Mouse (Mus musculus): ENCODE measurements around the gene Mctp2. TPM values are rescaled to one million over a fixed set of nuclear protein-coding genes. Genes with fewer than 3 reads are reported as not detected.

The Mctp2 gene
- polyA plus RNA-seq, 1 experiment from 2014 or later: 0.76 TPM

DNA sequence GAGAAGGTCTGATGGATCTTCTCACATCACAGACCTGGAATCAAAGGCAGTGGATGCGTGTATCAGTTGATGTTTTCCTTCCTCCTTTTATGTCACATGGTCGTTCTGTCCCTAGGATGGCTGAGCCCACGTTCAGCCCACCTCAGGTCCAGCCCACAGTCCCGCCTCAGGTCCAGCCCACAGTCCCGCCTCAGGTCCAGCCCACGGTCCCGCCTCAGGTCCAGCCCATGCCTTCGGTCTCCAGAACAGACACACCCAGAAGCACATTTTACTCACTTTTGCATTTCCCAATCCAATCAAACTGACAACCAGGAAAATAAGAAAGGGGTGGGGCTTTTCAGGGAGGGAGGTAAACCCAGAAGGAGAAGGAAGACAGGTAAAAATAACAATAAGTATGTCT, 5.2 kb upstream of the Mctp2 start:
- H3K9me3 ChIP-seq (ENCODE audit: control insufficient read depth, low read length): no peaks in the 10 kb centered on the region
- H3K4me1 ChIP-seq (ENCODE audit: control insufficient read depth, insufficient read depth, low read length): no peaks in the 10 kb centered on the region
- no peak overlapping the region for H3K9ac ChIP-seq (ENCODE audit: low read length)
- no peak for ATAC-seq (ENCODE audit: insufficient number of reproducible peaks, low FRiP score, low TSS enrichment, low read depth)
- WGBS: 52% methylated on average over 8 of the region's 8 CpGs
- H3K27ac ChIP-seq (replicated peaks; ENCODE audit: low read depth, low read length): no peak overlapping the region
- H3K4me3 ChIP-seq (ENCODE audit: low read depth, low read length): no peak overlapping the region
- H3K4me2 ChIP-seq (ENCODE audit: low read depth, severe bottlenecking): no peak overlapping the region
- no peaks in the 10 kb centered on the region for H3K36me3 ChIP-seq (ENCODE audit: control insufficient read depth, insufficient read depth, low read length)
- no peak for DNase-seq (ENCODE audit: low spot score)
- H3K27me3 ChIP-seq (ENCODE audit: control insufficient read depth, insufficient read depth, low read length): no peaks in the 10 kb centered on the region

DNA sequence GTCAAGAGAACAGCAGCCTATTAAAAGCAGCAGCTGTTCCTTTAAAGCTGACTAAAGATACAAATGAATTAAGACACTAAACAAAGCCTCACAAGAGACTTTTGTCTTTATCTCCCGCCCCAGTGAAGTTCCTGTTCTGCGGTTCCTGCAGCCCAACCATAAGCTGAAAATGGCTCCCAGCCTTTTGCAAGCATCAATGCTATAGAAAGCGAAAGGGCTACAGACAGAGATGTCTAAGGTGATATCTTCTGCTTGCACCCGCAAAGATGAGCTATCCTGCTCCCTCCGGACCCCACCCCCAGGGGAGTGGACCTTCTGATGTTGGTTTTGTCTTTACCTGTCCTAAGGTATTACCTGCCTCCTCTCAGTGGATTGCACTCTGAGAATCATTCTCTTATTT, 1.7 kb upstream of the Mctp2 start:
- Histone ChIP-seq H3K27ac (replicated peaks; ENCODE audit: low read depth, low read length) (no peak overlapping the region), H3K36me3 (ENCODE audit: control insufficient read depth, insufficient read depth, low read length) (no peaks in the 10 kb centered on the region), H3K4me2 (ENCODE audit: low read depth, severe bottlenecking) (no peak overlapping the region), H3K9me3 (ENCODE audit: control insufficient read depth, low read length) (no peaks in the 10 kb centered on the region), H3K4me3 (ENCODE audit: low read depth, low read length) (no peak overlapping the region), H3K4me1 (ENCODE audit: control insufficient read depth, insufficient read depth, low read length) (peaks cover 3% of the 10 kb centered on the region; the same call in 1 of the 2 replicates), H3K9ac (ENCODE audit: low read length) (no peak overlapping the region), H3K27me3 (ENCODE audit: control insufficient read depth, insufficient read depth, low read length) (0 out of 2 replicates have a peak, but pooled peaks cover 5% of the 10 kb centered on the region)
- ATAC-seq (ENCODE audit: insufficient number of reproducible peaks, low FRiP score, low TSS enrichment, low read depth) (no peak), DNase-seq (ENCODE audit: low spot score) (no peak)
- WGBS: 89% methylated on average over 5 of the region's 5 CpGs

DNA sequence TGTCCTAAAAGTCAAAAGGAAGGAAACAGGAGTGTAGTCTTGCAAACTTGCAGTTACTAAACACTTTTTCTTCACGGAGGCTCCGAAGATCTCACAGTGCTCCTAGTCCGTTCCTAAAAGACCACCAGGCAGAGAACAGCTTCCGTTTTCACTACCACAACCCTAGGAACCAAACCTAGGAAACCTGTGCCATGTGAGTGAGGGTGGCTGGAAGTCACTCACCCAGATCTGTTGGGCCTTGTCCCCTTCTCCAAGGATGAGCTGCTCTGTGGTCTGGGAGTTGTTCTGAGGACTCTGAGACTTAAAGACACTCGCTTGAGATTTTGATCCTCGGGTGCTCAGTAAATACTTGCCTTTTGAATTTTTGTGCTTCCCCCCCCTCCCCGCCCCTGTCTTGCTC, 439 bp upstream of the Mctp2 start:
- WGBS: 4% methylated on average over 7 of the region's 7 CpGs
- no peak for DNase-seq (ENCODE audit: low spot score)
- ATAC-seq (ENCODE audit: insufficient number of reproducible peaks, low FRiP score, low TSS enrichment, low read depth): no peak

DNA sequence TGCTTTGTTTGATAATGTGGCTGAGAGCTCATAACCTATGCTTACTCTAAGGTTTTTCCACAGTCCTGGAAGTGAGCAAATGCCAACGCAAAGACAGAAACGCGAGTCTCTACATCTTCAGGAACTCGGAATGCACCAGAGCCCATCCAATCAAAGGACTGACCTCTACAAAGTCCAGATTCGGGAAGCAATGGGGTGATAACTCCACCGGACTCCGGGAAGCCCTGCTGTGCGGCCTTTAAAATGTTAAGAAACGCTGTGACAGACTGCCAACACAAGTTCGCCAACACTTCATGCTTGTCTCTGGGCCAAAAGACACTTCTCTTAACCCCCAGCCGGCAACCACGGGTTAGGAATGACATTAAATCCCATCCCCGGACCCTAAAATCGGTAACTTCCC, 437 bp downstream of the Mctp2 start:
- Histone ChIP-seq H3K27me3 (ENCODE audit: control insufficient read depth, insufficient read depth, low read length) (0 out of 2 replicates have a peak, but pooled peaks cover 5% of the 10 kb centered on the region), H3K9me3 (ENCODE audit: control insufficient read depth, low read length) (no peaks in the 10 kb centered on the region), H3K4me1 (ENCODE audit: control insufficient read depth, insufficient read depth, low read length) (peaks cover 3% of the 10 kb centered on the region; the same call in 1 of the 2 replicates), H3K36me3 (ENCODE audit: control insufficient read depth, insufficient read depth, low read length) (no peaks in the 10 kb centered on the region), H3K9ac (ENCODE audit: low read length) (peak overlapping the region; percentile 43; the same call in 1 of the 2 replicates), H3K27ac (replicated peaks; ENCODE audit: low read depth, low read length) (no peak overlapping the region), H3K4me3 (ENCODE audit: low read depth, low read length) (peak overlapping the region; percentile 41), H3K4me2 (ENCODE audit: low read depth, severe bottlenecking) (peak overlapping the region; percentile 98)
- ATAC-seq (ENCODE audit: insufficient number of reproducible peaks, low FRiP score, low TSS enrichment, low read depth): no peak
- WGBS: 2% methylated on average over 14 of the region's 14 CpGs
- peak; percentile 22 for DNase-seq (ENCODE audit: low spot score)

More for the DNA sequence above, 439 bp upstream of the Mctp2 start:
- H3K27ac ChIP-seq (replicated peaks; ENCODE audit: low read depth, low read length): no peak overlapping the region
- H3K9me3 ChIP-seq (ENCODE audit: control insufficient read depth, low read length): no peaks in the 10 kb centered on the region
- no peaks in the 10 kb centered on the region for H3K36me3 ChIP-seq (ENCODE audit: control insufficient read depth, insufficient read depth, low read length)
- H3K4me3 ChIP-seq (ENCODE audit: low read depth, low read length): peak overlapping the region; percentile 41
- H3K4me2 ChIP-seq (ENCODE audit: low read depth, severe bottlenecking): peak overlapping the region; percentile 98
- 0 out of 2 replicates have a peak, but pooled peaks cover 5% of the 10 kb centered on the region for H3K27me3 ChIP-seq (ENCODE audit: control insufficient read depth, insufficient read depth, low read length)
- no peak overlapping the region; the same call in 1 of the 2 replicates for H3K9ac ChIP-seq (ENCODE audit: low read length)
- peaks cover 3% of the 10 kb centered on the region; the same call in 1 of the 2 replicates for H3K4me1 ChIP-seq (ENCODE audit: control insufficient read depth, insufficient read depth, low read length)

DNA sequence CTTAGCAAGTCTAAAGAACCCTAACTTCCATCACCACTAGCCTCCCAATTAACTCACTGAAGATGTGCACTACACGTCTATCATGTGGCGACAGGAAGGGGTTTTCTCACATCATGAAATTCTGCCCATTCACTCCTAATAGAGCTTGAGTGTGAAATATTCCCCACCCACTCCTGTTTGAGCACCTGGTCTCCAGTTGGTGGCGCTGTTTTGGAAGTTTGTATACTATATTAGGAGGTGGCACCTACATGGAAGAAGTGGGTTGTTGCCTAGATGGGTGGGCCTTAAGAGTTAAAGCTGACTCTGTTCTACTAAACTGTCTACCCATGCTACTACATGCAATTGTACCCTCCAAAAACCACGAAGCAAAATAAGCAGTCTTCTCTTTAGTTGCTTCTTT, 4.7 kb downstream of the Mctp2 start:
- DNase-seq (ENCODE audit: low spot score) (no peak), ATAC-seq (ENCODE audit: insufficient number of reproducible peaks, low FRiP score, low TSS enrichment, low read depth) (no peak)
- Histone ChIP-seq H3K27ac (replicated peaks; ENCODE audit: low read depth, low read length) (no peak overlapping the region), H3K4me1 (ENCODE audit: control insufficient read depth, insufficient read depth, low read length) (peaks cover 3% of the 10 kb centered on the region; the same call in 1 of the 2 replicates), H3K27me3 (ENCODE audit: control insufficient read depth, insufficient read depth, low read length) (0 out of 2 replicates have a peak, but pooled peaks cover 5% of the 10 kb centered on the region), H3K9ac (ENCODE audit: low read length) (no peak overlapping the region), H3K36me3 (ENCODE audit: control insufficient read depth, insufficient read depth, low read length) (no peaks in the 10 kb centered on the region), H3K9me3 (ENCODE audit: control insufficient read depth, low read length) (no peaks in the 10 kb centered on the region), H3K4me2 (ENCODE audit: low read depth, severe bottlenecking) (no peak overlapping the region), H3K4me3 (ENCODE audit: low read depth, low read length) (no peak overlapping the region)
- 69% methylated on average over 4 of the region's 4 CpGs for WGBS

DNA sequence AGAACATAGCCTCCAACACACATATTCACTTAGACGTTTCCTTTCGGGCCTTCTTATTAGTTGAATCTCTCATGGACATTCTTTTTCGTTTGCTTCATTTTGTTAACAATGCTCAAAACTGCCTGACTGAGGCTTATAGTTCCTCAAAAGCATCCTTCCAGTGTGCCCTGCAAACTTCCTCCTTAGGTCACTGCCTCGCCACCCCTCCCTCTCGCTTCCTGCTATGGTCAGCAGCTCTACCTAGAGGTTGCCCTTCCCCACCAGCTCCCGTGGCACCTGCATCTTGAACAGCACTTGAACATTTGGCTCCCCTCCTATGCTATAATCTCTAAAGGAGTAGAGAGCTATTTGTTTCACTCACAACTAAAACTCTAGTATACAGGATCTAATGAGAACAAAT, 6.7 kb downstream of the Mctp2 start:
- H3K4me1 ChIP-seq (ENCODE audit: control insufficient read depth, insufficient read depth, low read length): no peaks in the 10 kb centered on the region
- no peak overlapping the region for H3K4me3 ChIP-seq (ENCODE audit: low read depth, low read length)
- no peak for DNase-seq (ENCODE audit: low spot score)
- H3K36me3 ChIP-seq (ENCODE audit: control insufficient read depth, insufficient read depth, low read length): no peaks in the 10 kb centered on the region
- no peak overlapping the region for H3K27ac ChIP-seq (replicated peaks; ENCODE audit: low read depth, low read length)
- H3K9ac ChIP-seq (ENCODE audit: low read length): no peak overlapping the region
- no peaks in the 10 kb centered on the region for H3K9me3 ChIP-seq (ENCODE audit: control insufficient read depth, low read length)
- H3K27me3 ChIP-seq (ENCODE audit: control insufficient read depth, insufficient read depth, low read length): no peaks in the 10 kb centered on the region
- ATAC-seq (ENCODE audit: insufficient number of reproducible peaks, low FRiP score, low TSS enrichment, low read depth): no peak
- no peak overlapping the region for H3K4me2 ChIP-seq (ENCODE audit: low read depth, severe bottlenecking)
- 83% methylated on average over 6 of the region's 6 CpGs for WGBS

DNA sequence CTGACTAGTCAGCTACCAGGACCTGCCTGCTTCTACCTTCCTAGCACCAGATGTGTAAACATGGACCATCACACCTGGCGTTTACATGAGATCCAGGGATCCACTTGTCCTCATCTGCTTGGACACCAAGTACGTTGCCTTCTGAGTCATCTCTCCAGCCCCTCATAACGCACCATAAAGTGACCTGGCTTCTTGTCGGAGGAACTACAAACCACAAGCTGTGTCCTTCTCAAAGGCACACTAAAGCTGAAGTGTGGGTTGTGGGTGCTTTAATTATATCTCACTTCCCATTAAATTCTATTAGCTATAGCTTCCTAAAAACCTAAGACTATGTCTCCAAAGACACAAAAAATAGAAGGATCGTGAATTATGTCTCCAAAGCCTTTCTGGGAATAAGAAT, 9.4 kb downstream of the Mctp2 start:
- Histone ChIP-seq H3K4me1 (ENCODE audit: control insufficient read depth, insufficient read depth, low read length) (no peaks in the 10 kb centered on the region), H3K9ac (ENCODE audit: low read length) (no peak overlapping the region), H3K36me3 (ENCODE audit: control insufficient read depth, insufficient read depth, low read length) (no peaks in the 10 kb centered on the region), H3K9me3 (ENCODE audit: control insufficient read depth, low read length) (no peaks in the 10 kb centered on the region), H3K4me3 (ENCODE audit: low read depth, low read length) (no peak overlapping the region), H3K27ac (replicated peaks; ENCODE audit: low read depth, low read length) (no peak overlapping the region), H3K27me3 (ENCODE audit: control insufficient read depth, insufficient read depth, low read length) (no peaks in the 10 kb centered on the region), H3K4me2 (ENCODE audit: low read depth, severe bottlenecking) (no peak overlapping the region)
- no peak for ATAC-seq (ENCODE audit: insufficient number of reproducible peaks, low FRiP score, low TSS enrichment, low read depth)
- no peak for DNase-seq (ENCODE audit: low spot score)
- WGBS: 92% methylated on average over 5 of the region's 5 CpGs

DNA sequence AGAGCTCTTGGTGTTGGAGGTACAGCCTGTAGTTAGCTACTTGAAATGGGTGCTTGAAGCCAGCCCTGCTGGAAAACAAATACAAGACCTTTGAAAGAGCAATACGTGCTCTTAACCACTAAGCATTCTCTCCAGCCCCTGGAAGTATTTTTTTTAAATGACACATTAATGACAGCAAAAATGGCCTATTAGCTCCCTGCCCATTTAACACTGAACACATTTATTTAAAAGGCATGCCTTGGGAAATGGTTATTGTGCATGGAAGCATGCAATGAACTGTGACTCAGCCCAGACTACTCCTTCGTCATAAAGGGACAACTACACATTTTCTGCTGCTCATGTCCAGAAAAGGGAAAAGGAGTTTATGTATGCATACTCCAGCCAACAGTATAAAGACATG, 10.2 kb downstream of the Mctp2 start:
- no peak for ATAC-seq (ENCODE audit: insufficient number of reproducible peaks, low FRiP score, low TSS enrichment, low read depth)
- 66% methylated on average over 2 of the region's 2 CpGs for WGBS
- DNase-seq (ENCODE audit: low spot score): no peak
- Histone ChIP-seq H3K27me3 (ENCODE audit: control insufficient read depth, insufficient read depth, low read length) (no peaks in the 10 kb centered on the region), H3K4me1 (ENCODE audit: control insufficient read depth, insufficient read depth, low read length) (no peaks in the 10 kb centered on the region), H3K9ac (ENCODE audit: low read length) (no peak overlapping the region), H3K4me2 (ENCODE audit: low read depth, severe bottlenecking) (no peak overlapping the region), H3K27ac (replicated peaks; ENCODE audit: low read depth, low read length) (no peak overlapping the region), H3K4me3 (ENCODE audit: low read depth, low read length) (no peak overlapping the region), H3K36me3 (ENCODE audit: control insufficient read depth, insufficient read depth, low read length) (no peaks in the 10 kb centered on the region), H3K9me3 (ENCODE audit: control insufficient read depth, low read length) (no peaks in the 10 kb centered on the region)

DNA sequence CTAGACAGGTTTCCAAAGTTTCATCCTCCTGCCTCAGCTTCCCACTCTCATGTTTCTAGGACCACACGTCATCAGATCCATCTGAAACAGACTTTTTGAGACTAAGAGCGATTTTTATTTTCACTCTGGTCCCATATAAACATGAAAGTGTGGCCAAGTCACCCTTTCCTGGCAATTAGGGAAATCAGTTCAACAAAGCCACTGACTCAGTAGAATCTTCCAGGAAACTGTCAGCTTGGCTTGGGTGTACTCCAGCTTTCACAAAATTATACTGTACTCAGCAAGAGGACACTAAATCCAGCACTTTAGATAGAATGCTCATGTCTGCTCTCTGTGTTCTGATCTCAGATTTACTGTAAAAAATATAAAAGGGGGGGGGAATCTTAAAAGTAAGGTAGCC, 11.5 kb downstream of the Mctp2 start:
- Histone ChIP-seq H3K9me3 (ENCODE audit: control insufficient read depth, low read length) (no peaks in the 10 kb centered on the region), H3K27ac (replicated peaks; ENCODE audit: low read depth, low read length) (no peak overlapping the region), H3K4me1 (ENCODE audit: control insufficient read depth, insufficient read depth, low read length) (no peaks in the 10 kb centered on the region), H3K9ac (ENCODE audit: low read length) (no peak overlapping the region), H3K27me3 (ENCODE audit: control insufficient read depth, insufficient read depth, low read length) (no peaks in the 10 kb centered on the region), H3K36me3 (ENCODE audit: control insufficient read depth, insufficient read depth, low read length) (no peaks in the 10 kb centered on the region), H3K4me3 (ENCODE audit: low read depth, low read length) (no peak overlapping the region), H3K4me2 (ENCODE audit: low read depth, severe bottlenecking) (no peak overlapping the region)
- 77% methylated on average over 2 of the region's 2 CpGs for WGBS
- ATAC-seq (ENCODE audit: insufficient number of reproducible peaks, low FRiP score, low TSS enrichment, low read depth) (no peak), DNase-seq (ENCODE audit: low spot score) (no peak)
